15 mouse cellular contexts compared by ENCODE assay signal in the genomic region with DNA sequence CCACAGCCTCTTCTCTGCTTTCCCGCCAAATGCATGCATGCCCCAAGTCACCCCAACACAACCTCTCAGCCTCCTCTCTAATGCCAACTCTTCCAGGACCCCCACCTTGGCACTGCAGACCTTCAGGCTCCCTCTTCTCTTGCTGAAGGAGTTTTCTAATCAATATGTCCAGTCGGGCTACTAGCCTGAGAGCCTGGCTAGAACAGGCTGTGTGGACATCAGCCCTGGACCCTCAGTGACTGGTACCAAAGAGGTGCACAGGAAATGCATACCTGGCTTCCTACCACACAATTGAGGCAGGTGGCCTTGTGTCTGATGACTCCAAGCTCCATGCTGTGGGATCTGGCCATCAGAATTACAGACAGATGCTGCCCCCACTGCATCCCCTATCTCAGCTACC.
"Had no signal": no experiment of that assay in that cellular context is flagged by ENCODE, and none has a peak within 500 bp of the region (broad histone marks: within the 10 kb centered on the region; RNA-seq: fewer than 3 reads in every experiment).

No protein-coding gene starts in this region.

- H3K4me1 ChIP-seq: neural tube, embryonic 15.5 days; stomach, embryonic 15.5 days had no signal

- H3K9me3 ChIP-seq: stomach, embryonic 15.5 days had no signal

- H3K27me3 ChIP-seq: neural tube, embryonic 15.5 days; stomach, embryonic 15.5 days had no signal

- DNase-seq: retina, postnatal 1 day; right cerebral cortex, adult 18-20 months; right cerebral cortex, postnatal 14 days; right cerebral cortex, postnatal 25 days; right cerebral cortex, postnatal 4 days; spleen, adult 18-20 months; thymus, adult 18-20 months; thymus, adult 2 months; thymus, postnatal 14 days; thymus, postnatal 25 days; thymus, postnatal 36 days; thymus, postnatal 4 days had no signal

- H3K36me3 ChIP-seq: neural tube, embryonic 15.5 days; stomach, embryonic 15.5 days had no signal

- H3K4me3 ChIP-seq: neural tube, embryonic 15.5 days; stomach, embryonic 15.5 days had no signal

- H3K4me2 ChIP-seq: neural tube, embryonic 15.5 days; stomach, embryonic 15.5 days had no signal

- H3K27ac ChIP-seq: neural tube, embryonic 15.5 days; stomach, embryonic 15.5 days; stomach, postnatal 0 days had no signal

- H3K9ac ChIP-seq: neural tube, embryonic 15.5 days; stomach, embryonic 15.5 days had no signal
